Mouse (Mus musculus) limb, embryonic 11.5 days (tissue): ENCODE measurements around the gene Brd2. TPM values are rescaled to one million over a fixed set of nuclear protein-coding genes. Genes with fewer than 3 reads are reported as not detected.

Experiments used
- ATAC-seq: fragments of 200-750 bp; cut with Nextera tagmentation; 2 replicates; pipeline ENCODE4 v1.8.0; 2017; ENCODE audit warnings: low read depth; ENCODE audit not compliant: insufficient number of reproducible peaks, low FRiP score, low TSS enrichment
- DNase-seq: peaks from one replicate; pipeline ENCODE4 v3.0.0-alpha.2; 2015; ENCODE audit warnings: low spot score
- H3K27ac ChIP-seq: fragments of 300-500 bp; sonication (generic); replicated peaks from 2 replicates; pipeline ENCODE4 v1.5.1; 2014; ENCODE audit warnings: low read depth, mild to moderate bottlenecking, low read length
- H3K27me3 ChIP-seq: fragments of 300-500 bp; sonication (generic); 2 replicates; pipeline ENCODE4 v1.6.1; 2014; ENCODE audit warnings: mild to moderate bottlenecking, low read length, mixed read lengths; ENCODE audit not compliant: control insufficient read depth, insufficient read depth
- H3K36me3 ChIP-seq: fragments of 300-500 bp; sonication (generic); 2 replicates; pipeline ENCODE4 v1.6.1; 2014; ENCODE audit warnings: mild to moderate bottlenecking, low read length, moderate library complexity, mixed read lengths; ENCODE audit not compliant: control insufficient read depth, insufficient read depth
- H3K4me1 ChIP-seq: fragments of 300-500 bp; sonication (generic); 2 replicates; pipeline ENCODE4 v1.6.1; 2014; ENCODE audit warnings: low read length, mixed read lengths; ENCODE audit not compliant: control insufficient read depth, insufficient read depth
- H3K4me2 ChIP-seq: fragments of 300-500 bp; sonication (generic); 2 replicates; pipeline ENCODE4 v1.6.1; 2014; ENCODE audit warnings: low read depth, mild to moderate bottlenecking, moderate library complexity; ENCODE audit not compliant: severe bottlenecking
- H3K4me3 ChIP-seq: fragments of 300-500 bp; sonication (generic); 2 replicates; pipeline ENCODE4 v1.5.1; 2014; ENCODE audit warnings: low read depth, low read length
- H3K9ac ChIP-seq: fragments of 300-500 bp; sonication (generic); 2 replicates; pipeline ENCODE4 v1.6.1; 2014; ENCODE audit warnings: mild to moderate bottlenecking, low read length
- H3K9me3 ChIP-seq: fragments of 300-500 bp; sonication (generic); 2 replicates; pipeline ENCODE4 v1.6.1; 2016; ENCODE audit warnings: low read length; ENCODE audit not compliant: control insufficient read depth
- WGBS: fragments of 180-500 bp; shearing (Covaris S2); extraction: QIAGEN DNeasy Blood & Tissue Kit; methylation state at CpG from one replicate; pipeline ENCODE4 v1.1.7; 2014; 5-methylcytosine and 5-hydroxymethylcytosine counted together
- polyA plus RNA-seq: library from polyadenylated mRNA; unstranded; fragments of >200 nt; fragmentation: Nextera tagmentation; extraction: Ambion mirVana; gene quantifications from 2 replicates; pipeline ENCODE4 v1.2.1, GENCODE M21; 2014

The Brd2 gene
- polyA plus RNA-seq, 1 experiment from 2014 or later, result 152 TPM

DNA sequence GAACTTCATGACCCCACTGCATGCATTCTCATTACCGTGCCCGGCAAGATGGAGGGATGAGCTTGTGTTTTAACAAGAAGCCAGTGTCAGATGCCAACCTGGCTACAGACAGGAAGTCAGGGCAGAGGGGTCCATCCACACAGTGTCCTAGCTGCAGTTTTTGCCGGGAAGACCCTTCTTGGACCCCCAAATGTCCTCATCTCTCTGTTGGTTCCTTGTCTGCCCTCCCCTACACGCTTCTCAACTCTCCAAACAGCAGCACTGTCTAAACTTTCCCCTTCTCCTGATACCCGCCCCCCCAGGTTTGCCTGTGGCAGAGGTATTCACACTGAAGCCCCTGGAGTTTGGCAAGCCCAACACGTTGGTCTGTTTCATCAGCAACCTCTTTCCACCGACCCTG lies 15.2 kb upstream of the Brd2 start:
- no peak overlapping the region for H3K27ac ChIP-seq
- H3K27me3 ChIP-seq, result peaks cover 24% of the 10 kb centered on the region
- no peaks in the 10 kb centered on the region for H3K9me3 ChIP-seq
- H3K9ac ChIP-seq, result no peak overlapping the region
- ATAC-seq (no peak), DNase-seq (no peak)
- no peak overlapping the region for H3K4me2 ChIP-seq
- H3K4me3 ChIP-seq, result no peak overlapping the region
- H3K4me1 ChIP-seq, result 0 out of 2 replicates have a peak, but pooled peaks cover 3% of the 10 kb centered on the region
- H3K36me3 ChIP-seq, result no peaks in the 10 kb centered on the region
- 70% methylated on average over 7 of the region's 7 CpGs for WGBS

DNA sequence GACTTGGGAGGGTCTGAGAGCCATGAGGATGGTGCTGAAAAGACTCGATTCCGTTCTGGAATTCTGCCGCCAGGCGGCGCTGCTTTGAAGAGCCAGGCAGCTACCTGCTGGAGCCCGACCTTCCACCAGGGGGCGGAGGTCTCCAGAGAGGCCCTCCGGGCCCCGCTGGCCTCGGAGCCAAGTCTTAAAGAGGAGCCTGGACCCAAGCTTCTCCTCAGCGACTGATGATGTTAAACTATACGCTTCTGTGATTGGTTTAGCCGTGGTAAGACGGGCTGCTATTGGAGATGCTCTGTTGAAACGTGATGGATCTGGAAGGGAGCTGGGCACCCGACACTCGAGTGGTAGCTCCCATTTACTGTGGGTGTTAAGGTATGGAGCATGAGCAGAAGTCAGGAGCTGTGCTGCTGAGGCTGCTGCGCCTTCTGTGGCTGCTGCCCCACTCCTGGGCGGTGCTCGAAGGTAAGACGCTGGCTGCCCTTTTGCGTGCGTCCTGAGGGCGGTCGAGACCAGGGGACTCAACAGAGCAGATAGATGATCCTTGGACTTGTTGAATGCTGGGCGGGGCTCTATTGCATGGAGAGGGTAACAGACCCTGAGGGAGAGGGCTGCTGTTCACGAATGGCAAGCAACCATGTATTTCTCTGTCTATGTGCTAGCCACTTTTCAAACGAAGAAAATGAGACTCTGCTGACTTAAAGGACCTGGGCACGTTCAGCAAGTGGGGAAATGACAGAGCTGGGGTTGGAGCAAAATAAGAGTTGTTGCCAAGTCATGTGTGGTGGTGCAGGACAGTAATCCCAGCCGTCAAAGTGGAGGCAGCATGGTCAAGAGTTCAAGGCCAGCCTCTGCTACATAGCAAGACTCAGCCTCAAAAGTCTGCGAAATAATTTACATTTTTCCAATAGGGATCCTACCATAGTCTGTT lies 13.1 kb upstream of the Brd2 start:
- H3K36me3 ChIP-seq, result no peaks in the 10 kb centered on the region
- 7% methylated on average over 31 of the region's 31 CpGs for WGBS
- no peak overlapping the region for H3K27ac ChIP-seq
- peak overlapping the region; percentile 9 for H3K4me3 ChIP-seq
- ATAC-seq (peak; percentile 93), DNase-seq (peak; percentile 100)
- no peak overlapping the region for H3K9ac ChIP-seq
- peaks cover 19% of the 10 kb centered on the region for H3K27me3 ChIP-seq
- 0 out of 2 replicates have a peak, but pooled peaks cover 3% of the 10 kb centered on the region for H3K4me1 ChIP-seq
- H3K4me2 ChIP-seq, result peak overlapping the region; percentile 55
- no peaks in the 10 kb centered on the region for H3K9me3 ChIP-seq

DNA sequence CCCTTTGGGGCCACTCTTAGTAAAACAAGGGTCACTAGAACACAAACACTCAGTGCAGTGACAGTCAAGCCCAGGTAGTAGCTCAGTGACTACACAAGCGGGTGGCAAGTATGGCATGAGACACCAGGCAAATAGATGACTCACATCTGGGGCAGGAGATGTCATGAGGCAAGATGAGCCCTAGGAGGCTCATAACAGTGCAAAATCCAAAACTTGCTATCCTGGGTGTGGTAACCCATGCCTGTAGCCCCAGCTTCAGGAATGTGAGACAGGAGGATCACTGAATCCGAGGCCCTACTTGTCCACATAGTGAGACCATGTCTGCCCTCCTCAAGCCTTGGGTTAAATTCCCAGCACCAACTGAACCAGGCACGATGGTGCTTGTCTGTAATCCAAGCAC lies 12.0 kb upstream of the Brd2 start:
- H3K9ac ChIP-seq, result no peak overlapping the region
- H3K36me3 ChIP-seq, result no peaks in the 10 kb centered on the region
- no peak overlapping the region for H3K4me2 ChIP-seq
- H3K4me3 ChIP-seq, result no peak overlapping the region
- H3K27ac ChIP-seq, result no peak overlapping the region
- no peak for DNase-seq
- no peaks in the 10 kb centered on the region for H3K4me1 ChIP-seq
- no peaks in the 10 kb centered on the region for H3K9me3 ChIP-seq
- no peak for ATAC-seq
- H3K27me3 ChIP-seq, result peaks cover 10% of the 10 kb centered on the region; the same call in 1 of the 2 replicates
- 89% methylated on average over 3 of the region's 3 CpGs for WGBS

DNA sequence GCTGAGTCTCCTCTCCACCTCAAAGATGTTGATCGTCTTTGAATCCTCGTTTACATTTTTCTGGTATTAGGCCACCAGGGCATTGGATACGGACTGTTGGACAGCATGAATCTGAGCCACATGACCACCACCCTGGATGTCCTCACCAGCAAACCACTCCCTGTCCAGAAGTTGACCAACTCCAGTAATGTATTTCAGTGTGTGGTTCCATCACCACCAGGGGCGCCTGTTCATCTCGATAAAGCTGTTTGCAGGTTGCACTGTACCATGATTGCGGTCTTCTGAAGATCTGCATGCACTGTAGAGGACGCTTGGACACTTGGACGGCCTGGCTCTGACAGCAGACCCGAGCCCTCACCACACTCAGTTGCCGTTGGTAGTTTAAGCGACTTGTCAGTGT lies 10.9 kb upstream of the Brd2 start:
- ATAC-seq (no peak), DNase-seq (no peak)
- Histone ChIP-seq H3K27me3 (0 out of 2 replicates have a peak, but pooled peaks cover under 1% of the 10 kb centered on the region), H3K9me3 (no peaks in the 10 kb centered on the region), H3K9ac (no peak overlapping the region), H3K4me3 (no peak overlapping the region), H3K27ac (no peak overlapping the region), H3K4me2 (no peak overlapping the region), H3K36me3 (no peaks in the 10 kb centered on the region), H3K4me1 (peaks cover 10% of the 10 kb centered on the region)
- WGBS, result 86% methylated on average over 11 of the region's 11 CpGs

DNA sequence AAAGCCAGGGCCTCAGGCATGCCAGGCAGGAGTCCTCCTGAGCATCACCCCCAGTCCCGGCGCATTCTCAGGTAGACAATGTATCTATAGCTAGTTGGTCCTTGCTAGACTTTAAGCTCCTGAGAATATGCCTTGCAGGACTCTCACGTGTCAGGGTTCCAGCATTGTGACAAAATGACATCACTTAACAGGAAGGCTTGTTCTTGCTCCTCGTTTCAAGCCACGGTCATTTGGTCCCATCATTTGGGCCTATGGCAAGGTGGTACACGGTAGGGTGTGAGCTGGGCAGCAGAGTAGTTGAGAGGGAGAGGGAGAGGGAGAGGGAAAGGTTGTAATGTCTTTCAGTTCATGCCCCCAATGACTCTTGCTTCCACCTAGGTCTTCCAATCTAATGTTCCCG lies 9.5 kb upstream of the Brd2 start:
- ATAC-seq (no peak), DNase-seq (no peak)
- Histone ChIP-seq H3K9ac (no peak overlapping the region), H3K4me3 (no peak overlapping the region), H3K36me3 (no peaks in the 10 kb centered on the region), H3K27ac (no peak overlapping the region), H3K4me1 (peaks cover 20% of the 10 kb centered on the region), H3K27me3 (no peaks in the 10 kb centered on the region), H3K4me2 (no peak overlapping the region), H3K9me3 (no peaks in the 10 kb centered on the region)
- 79% methylated on average over 7 of the region's 7 CpGs for WGBS

DNA sequence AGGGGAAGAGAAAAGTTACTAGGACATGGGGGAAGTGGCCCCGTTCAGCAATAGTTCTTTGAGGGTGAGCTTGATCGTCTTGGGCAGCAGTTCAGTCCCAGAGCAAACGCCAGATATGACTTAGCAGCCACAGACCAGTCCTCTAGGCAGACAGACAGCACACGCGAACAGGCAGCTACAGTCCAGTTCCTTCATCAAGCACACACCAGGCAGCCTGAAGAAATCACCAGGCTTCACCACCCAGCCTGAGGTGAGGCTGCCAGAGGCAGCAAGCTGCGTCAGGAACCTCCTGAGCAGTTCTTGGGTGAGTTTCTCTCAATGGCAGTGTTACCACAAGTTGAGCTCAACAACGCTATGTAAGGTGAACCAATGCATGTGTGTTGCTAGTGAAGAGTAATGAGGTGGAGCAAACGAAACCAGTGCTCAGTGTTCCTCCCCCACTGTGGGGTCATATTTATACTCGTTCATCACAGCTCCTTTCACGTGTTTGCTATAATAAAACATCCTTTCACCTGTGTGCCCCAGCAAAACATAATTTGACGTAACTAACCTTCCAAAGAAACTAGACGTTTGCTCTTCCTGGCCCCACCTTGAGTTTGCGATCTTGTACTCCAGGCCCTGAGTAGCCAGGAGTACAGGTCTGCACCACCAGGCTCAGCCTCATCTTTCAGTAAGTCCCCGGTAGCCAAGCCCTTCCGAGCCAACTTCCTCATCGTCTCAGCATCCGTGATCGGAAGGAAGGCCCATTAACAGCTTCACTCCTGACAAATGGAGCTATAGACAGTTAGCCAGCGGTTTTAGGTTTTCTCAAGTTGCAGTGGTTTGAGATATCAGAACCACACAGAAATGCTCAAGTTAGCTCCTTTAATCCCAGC lies 7.9 kb upstream of the Brd2 start:
- Histone ChIP-seq H3K27ac (no peak overlapping the region), H3K4me2 (no peak overlapping the region), H3K4me3 (no peak overlapping the region), H3K4me1 (peaks cover 24% of the 10 kb centered on the region), H3K9ac (no peak overlapping the region), H3K36me3 (no peaks in the 10 kb centered on the region), H3K9me3 (no peaks in the 10 kb centered on the region), H3K27me3 (no peaks in the 10 kb centered on the region)
- 76% methylated on average over 19 of the region's 19 CpGs for WGBS
- DNase-seq (no peak), ATAC-seq (no peak)

DNA sequence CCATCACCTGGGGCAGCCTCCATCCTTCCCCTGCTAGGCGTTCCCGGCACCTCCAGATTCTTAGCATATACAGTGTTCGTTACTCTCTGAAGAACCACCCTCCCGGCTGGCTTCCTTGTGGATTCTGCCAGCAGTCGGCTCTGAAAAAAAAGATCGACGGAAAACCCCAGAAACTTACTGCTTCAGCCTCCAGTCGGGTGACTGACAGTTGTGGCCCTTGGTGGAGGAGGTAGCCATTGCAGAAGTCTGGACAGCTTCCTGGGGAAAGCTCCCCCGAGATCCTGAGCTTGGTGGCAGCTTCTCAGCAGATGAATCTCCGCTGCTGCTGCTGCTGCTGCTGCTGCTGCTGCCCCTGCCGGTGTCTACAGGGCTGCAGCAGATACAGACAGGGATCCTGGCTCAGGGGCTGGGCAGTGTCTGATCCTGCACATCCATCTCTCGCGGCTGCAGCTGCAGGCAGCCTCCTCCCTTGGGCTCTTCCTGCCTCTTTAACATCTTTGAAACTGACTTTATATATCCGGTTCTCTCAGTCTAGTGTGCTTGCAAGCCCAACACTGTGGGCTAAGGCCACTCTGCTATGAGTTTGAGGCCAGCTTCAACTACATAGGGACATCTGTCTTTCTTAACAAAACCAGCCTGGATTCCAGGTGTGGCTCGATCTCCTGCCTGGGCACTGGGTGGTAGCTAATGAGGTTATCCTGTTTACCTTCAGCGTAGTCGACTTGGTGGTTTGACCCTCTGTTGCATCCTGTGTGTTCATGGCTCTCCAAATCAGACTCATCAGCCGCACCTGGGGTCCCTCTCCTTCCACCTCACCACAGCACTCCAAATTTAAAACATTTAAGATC lies 6.7 kb upstream of the Brd2 start:
- Histone ChIP-seq H3K9me3 (no peaks in the 10 kb centered on the region), H3K36me3 (no peaks in the 10 kb centered on the region), H3K27me3 (no peaks in the 10 kb centered on the region), H3K27ac (no peak overlapping the region; the same call in 1 of the 2 replicates), H3K4me2 (peak overlapping the region; percentile 20; the same call in 1 of the 2 replicates), H3K9ac (no peak overlapping the region), H3K4me3 (no peak overlapping the region), H3K4me1 (peaks cover 24% of the 10 kb centered on the region)
- DNase-seq, result peak; percentile 48
- no peak for ATAC-seq
- WGBS, result 18% methylated on average over 18 of the region's 18 CpGs
